Mouse (Mus musculus) liver, adult (tissue): ENCODE measurements around the gene Ash1l.

Source experiments
- GATA4 ChIP-seq: IDR thresholded peaks from 2 replicates; pipeline ENCODE4 v1.6.1; 2014; ENCODE audit warnings: mild to moderate bottlenecking, low read length; ENCODE audit not compliant: insufficient replicate concordance

Gene Ash1l

DNA sequence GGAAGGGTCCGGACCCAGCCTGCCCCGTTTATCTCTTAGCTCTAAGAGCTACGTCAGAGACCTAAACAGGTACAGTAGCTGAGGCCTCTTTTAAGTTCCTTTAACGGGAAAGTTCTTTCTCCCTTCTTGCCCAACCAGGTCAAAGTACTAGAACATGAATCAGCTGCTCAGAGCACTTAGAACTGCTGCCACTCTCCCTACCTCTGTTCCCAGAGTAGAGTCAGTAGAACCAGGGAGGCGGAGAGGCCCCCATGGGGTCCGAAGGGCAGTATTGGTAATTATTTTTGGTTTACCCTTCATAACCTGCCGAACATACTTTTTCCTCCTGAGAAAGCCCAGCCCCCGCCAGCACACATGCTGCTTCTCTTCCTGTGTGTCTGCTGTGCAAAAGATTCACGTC is 127.0 kb downstream of the Ash1l start:
- TF ChIP-seq GATA4: no peak

DNA sequence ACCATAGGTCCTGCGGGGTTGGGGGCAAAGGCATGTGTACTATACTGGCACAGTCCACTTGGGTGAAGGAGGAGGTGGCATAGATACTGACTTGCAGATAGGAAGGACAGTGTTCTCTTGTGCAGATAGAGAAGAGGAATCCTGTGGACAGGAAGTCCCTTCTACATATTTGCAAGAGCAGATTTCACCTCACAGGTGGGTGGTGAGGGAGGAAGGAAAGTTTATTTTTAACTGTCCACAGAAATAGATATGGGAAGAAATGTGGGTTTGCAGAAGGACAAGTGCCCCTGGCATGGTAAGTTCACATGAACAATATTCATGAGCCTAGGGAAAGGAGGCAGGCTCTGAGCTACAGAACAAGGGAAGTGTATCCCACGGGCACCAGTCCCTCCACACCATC is 133.7 kb downstream of the Ash1l start:
- TF ChIP-seq GATA4: no peak

DNA sequence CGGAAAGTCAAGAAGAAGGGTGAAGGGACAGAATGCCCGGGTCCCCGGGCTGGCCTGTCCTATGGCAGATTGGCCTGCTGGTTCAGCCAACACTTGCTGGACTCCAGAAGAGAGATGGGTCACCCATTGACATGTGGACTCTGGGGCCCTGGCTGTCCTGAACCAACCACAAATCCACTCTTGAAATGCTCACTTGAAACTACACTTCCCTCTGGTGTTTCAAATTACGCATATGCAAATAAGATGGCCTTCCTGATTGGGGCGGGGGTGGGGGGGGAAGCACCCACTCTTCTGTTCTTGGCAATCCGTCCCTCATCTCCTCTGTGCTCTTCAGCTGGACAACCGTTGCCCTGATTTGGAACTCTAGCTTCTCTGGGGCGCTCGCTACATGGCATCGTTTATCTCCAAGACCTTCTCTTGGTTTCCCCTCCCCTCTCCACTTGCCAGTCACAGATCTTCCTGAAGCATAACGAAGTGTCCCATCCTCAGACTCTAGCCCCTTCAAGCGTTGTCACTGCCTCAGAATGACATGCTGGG is 134.3 kb downstream of the Ash1l start:
- no peak for TF ChIP-seq GATA4

DNA sequence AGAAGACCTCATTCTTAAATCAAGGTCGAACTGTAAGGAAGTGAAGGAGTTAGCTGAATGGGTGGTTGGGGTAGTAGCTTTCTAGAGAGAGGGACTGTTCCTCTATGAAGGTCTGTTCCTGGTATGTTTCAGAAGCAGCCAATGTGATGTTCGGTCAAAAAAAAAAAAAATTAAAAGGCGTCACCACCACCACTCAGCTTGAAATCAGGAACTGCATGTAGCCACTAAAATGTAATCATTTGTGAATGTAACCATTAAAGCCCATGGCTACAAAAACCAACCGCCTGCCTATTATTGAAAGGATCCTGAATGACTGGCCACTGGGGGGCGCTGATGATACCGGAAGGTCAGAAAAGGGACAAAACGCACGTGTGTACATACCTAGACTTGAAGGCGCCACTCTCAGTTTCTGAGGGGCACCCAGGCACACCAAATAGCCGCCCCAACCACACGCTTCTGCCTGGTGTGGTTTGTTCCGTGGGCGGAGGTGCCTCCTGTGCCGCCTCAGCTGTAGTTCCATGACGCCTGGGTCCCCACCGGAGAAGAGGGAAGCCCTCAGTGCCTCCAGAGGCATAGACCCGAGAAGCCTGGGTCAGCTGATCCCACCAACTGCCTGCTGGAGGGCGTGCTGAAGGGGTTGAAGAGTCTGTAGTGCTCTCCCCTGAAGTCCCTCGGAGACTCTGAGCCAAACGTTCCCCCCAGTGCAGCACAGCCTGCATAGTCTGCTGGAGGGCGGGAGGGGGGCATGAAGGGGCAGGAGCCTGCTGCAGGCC is 137.1 kb downstream of the Ash1l start:
- no peak for TF ChIP-seq GATA4

DNA sequence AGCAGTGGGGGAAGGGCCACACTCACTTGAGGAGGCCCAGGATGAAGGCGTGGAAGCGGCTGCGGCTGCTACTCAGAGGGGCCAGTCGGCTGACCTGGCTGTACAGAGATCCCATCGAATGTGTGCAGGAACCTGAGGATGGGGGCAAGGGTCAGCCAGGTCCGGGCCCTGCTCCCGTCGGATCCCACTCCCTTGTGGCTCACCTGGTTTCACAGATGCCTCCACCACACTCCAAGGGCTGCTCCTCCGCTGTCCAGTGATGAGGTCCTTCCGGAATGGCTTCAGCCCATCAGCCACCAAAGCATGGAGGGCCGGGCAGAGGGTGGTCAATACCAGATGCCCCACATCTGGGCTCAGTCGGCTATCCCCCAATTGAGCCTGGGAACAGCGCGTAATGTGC is 138.6 kb downstream of the Ash1l start:
- TF ChIP-seq GATA4: no peak

DNA sequence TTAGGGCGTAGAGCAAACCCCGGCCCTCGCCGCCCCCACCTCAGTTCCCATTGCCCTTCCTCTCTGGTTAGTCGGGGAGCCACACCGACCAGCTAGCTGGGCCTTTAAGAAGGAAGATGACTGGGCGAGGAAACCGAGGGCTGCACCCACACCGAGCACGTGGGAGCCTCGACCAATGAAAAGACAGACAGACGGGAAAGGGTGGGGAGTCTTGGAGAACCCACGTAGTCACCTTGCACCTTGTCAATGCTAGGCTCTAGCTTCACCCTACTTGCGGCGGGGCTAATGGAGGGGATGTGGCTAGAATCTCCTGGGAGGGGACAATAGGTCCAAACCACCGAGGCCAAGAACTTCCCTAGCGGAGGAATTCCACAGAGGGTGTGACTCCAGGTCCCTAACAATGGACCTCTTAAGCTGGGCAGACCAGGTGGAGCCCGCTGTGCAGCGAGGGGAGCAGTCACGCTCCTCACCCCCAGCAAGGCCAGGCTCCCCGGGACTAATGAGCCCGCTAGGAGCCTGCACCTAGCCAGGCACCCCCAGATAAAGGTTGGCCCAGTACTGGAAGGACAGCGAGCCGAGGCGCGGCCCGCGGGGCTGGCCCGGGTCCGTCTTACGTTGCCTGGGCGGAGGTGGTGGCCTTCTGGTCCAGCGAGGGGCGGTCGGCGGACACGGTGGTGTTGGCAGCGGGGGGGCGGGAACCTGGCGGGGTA is 139.6 kb downstream of the Ash1l start:
- no peak for TF ChIP-seq GATA4

DNA sequence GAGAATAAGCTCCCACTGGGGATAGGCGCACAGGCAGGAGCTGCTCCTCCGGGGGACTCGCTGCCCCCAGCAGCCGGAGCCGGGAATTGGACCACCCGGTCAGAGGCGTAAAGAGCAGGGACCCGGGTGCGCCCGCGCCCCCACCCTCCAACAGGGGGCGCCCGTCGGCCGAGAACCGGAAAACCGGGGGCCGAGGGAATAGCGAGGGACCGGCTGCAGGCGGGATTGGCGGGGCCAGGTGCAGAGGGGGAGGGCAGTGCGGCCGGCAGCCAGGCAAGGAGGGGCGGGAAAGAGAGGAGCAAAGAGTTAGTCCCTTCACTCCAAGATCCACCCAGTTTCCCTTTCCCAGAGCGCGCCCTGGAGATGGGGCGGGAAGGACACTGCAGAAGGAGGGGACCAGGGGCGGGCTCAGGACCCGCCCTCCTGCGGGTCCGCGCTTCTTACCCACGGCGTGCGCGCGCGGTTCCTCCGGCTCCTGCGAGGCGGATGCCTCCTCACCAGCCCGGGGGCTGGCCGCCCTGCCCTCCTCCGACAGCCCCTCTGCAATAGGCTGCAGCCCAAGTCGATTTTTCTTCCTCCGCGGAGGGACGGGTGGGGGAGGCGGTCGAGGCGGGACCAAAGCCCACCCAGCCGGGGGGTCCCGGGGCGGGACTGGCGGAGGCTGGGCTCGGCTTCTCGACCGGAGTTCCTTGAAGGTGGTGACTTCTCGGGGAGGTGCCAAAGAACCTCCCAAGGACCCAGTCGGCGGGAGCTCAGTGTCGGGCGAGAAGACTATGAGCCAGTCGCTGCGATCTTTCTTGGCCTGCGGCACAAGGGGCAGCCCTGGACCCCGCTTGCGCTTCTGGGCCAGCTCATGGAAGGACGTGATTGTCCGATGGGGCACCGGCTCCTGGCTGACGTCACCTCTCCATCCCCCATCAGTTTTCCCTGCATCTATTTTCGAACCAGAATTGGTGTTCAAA is 140.6 kb downstream of the Ash1l start:
- no peak for TF ChIP-seq GATA4

DNA sequence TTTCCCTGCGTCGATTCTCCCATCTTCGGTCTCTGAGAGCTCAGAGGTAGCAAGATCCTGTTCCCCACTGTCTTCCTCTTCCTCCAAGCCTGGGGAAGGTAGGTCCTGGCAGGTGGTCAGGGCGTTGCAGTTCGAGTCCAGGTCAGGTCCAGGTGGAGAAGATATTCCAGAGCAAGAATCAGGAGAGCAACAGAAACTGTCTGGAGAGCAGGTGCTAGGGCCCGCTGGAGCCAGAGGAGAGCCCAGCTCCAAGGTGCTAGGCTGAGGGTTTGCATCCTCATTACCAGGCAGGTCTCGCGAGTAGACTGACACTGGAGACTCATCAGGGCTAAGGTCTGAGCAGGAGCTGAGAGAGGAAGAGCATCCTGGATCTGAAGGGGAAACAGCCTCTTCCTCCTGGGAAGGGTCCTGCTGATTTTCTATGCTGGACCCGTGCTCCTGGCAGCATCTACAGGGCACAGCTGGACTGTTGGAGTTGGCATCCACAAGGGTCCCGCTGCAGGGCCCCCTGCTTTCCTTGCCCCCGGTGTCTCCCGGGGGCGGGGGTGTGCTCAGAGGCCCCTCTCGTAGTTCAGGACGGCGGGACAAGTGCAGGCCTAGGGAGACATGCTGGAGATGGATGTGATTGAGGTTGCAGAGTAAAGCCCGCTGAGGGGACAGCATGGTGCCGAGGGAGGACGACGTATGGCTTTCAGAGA is 141.5 kb downstream of the Ash1l start:
- no peak for TF ChIP-seq GATA4

DNA sequence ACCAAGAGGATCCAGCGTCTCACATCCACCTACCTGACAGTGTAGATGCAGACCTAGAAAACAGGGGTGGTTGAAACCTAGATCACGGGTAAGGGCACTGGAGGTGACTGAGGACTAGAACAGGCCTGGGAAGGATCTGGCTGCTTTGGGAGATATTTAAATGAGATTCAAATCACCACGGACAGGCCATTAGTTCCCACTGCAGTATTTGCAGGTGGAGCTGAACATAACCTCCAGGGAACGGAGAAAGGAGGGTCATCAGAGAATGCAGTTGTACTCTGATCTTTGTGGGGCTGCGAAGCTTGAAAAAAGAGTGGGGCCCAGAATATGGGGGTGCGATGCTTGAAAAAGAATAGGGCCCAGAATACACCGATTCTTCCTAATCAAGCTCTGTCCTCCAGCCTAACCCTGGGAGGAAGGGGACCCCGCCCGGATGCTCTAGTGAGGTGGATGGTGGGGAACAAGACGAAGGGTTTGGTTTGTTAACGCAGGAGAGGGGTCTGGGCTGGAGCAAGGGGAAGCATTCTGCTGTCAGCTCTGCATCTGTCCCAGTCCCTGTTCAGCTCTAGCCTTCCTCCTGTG is 142.2 kb downstream of the Ash1l start:
- no peak for TF ChIP-seq GATA4

DNA sequence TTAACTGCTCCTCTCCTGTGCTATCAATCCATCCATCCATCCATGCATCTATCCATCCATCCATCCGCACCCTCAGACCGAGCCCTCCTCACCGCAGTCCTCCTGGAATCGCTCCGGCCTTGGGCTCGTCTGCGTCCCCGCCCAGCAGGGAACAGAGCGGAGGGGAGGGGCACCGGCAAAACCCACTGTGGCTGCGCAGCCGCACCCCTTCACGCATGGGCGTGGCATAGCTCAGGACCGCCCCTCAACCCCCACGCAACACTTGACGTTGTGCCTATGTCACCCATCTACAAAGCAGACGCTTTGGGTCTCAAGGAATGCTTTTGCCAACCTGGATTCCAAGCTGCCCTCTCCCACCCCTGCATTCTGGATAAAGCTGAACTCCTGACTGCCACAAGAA is 142.8 kb downstream of the Ash1l start, which contains the start of gene Rusc1:
Gene Rusc1, minus strand, starts transcription at position 137 of the 400 bp plus-strand sequence.
- TF ChIP-seq GATA4: no peak

DNA sequence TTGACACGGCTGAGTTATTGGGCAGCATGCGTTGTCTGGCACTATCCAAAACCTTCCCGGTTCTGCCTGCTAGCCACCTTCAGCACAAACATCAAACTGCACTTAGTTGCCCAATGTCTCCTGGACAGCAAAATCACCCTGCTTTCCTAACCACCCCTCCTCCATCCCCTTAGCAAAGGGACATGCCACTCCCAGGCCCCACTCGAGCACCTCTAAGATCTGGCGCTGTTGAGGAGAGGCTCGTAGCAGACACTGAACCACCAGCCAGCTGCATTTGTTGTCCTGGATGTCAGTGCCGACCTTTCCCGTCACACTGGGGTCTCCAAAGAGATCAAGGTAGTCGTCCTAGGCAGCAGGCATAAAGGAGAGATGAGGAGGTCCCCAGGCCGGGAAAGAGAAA is 143.6 kb downstream of the Ash1l start:
- TF ChIP-seq GATA4: no peak

DNA sequence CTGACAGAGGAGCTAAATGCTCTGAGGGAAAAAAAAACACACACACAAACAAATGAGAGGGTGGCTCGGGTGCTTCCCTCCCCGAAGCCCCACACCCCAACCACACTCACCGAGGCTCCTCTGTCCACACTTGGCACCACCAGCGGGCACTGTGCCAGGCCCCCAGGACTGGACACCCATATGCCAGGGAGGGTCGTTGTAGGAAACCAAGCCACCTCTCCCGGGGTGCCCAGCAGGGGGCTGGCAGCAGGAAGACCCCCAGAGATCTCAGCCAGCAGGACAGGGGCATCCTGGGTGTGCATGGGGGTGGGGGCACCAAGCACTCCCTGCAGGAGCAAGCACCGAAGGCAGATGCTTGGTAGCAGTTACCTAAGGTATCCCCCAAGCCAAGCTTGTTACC is 150.4 kb downstream of the Ash1l start, which contains the start of gene Gm43738:
Gene Gm43738, minus strand, starts transcription at position 289 of the 400 bp plus-strand sequence.
- no peak for TF ChIP-seq GATA4

DNA sequence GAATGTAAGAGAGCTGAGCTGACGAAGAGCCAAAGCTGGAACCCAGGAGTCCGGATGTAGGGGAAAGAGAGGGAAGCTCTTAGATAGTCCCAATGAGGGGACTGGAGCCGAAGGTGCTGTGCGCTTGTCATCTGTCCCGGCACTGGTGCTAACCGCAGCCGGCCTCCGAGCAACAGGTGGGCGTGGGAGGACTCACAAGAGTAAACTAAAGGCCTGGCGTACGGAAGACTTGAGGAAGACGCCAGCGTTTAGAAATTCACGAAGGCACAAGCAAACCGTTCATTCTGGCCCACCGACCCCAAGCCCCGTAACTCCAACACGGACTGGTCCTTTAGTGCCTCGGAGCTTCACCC is 151.0 kb downstream of the Ash1l start:
- TF ChIP-seq GATA4: no peak

DNA sequence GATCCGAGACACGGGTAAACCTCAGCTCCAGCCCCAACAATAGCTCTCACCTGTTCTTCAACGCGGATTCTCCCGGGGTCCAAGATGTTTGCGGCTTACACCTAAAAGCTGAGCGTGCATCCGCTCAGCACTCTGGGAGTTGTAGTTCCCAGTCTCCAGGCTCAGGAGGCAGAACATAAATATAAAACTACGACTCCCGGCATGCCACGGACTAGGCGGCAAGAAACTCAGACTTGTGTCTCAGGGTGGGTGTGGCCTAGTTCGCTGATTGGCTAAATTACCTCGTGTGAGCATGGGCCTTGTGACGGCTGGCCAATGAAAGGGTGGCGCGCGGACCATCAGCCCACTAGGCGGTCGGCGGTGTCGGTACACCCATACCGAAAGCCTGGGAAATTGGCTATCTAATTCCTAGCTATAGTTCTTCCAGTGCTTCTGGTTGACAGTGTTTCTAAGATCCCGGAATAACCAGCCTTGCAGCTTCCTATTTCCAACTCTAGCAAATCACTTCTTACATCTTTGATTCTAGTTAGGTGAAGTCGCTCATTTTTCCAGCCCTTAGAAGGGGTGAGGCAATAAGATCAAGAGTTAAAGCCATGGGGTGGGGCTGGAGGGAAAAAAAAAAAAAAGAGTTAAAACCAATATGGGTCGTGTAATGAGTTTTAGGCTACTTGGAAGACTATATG is 151.5 kb downstream of the Ash1l start, which contains the start of gene Fdps:
Gene Fdps, minus strand, starts transcription at position 148 of the 683 bp plus-strand sequence.
- no peak for TF ChIP-seq GATA4
